Mouse (Mus musculus): ENCODE measurements around the gene Pex11a.
A peak's percentile ranks its signal among the peaks of the same experiment; 100 is the strongest.

Gene Pex11a

DNA sequence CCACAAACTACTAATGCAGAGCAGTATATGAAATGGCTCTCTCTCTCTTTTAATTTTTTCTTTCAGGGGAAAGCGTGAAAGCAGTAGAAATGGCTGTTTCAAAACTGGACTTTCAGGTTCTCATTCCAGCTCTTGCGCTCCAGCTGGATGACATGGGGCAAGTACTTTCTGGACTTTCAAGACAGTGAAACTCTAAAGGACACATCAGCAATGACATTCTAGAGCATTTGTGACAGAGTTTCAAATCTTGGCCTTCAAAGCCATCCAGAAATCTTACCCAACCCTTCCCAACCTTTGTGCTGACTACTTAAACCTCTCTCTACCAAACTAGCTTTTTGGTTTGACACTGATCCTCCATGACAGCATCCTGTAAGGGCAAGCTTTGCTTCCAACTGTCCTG lies 4.0 kb downstream of the Pex11a start:
- ATAC-seq (ENCODE audit: low TSS enrichment), result no peak

DNA sequence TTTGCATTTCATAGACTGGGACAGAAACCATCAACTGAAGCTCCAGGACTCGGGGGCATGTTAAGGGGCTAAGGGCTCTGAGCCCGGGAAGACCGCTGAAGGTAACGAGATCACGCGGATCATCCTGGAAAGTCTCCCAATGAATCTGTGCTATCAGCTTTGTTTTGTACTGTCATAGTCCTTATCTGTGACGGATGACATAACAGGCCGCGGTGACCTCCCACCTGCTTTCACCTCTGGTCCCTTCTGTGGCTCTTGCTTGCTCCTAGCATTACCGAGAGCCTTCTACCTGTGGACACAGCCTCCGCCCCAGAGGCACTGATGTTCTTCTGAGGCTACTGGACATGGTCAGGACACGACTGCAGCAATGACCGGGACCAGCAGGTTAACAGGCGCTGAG lies 6.4 kb downstream of the Pex11a start:
- ATAC-seq (ENCODE audit: low TSS enrichment), result no peak

DNA sequence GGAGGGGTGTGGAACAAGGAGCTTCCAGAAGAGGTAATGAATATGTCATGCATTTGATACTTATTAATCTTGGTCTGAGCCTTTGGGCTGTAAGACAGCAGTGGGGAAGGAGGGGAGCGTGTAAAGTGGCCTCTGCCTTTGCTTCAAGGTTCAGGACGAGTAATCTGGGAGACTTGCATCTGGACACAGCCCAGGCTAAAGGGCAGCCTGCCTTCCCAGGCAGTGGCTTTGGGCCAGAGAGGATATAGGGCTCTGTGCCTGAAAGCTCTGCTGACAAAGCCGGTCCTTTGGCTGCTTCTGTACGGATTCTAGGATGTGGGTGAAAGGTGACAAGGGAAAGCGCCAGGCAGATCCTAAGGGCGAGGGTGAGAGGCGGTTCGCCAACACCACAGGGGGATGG lies 8.4 kb downstream of the Pex11a start:
- no peak for ATAC-seq (ENCODE audit: low TSS enrichment)

DNA sequence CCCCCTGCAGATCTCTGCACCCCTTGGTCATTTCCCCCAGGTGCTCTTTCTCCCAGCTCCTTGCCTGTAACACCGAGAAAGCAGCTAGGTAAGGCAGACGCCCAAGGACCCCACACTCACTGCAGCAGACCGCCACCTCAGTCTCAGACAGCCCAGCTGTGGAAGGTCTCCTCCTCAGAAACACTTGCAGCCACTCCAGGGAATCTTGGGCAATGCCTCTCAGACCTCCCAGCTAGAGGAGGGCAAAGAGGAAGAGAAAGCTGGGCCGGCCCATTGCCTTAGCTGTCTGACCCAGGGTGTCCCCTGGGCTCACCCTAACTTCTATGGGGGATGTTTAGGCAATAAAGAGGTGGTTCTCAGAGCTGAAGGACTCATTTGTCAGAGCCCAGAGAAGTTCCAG lies 10.3 kb downstream of the Pex11a start, which contains the start of gene Plin1:
Plin1 (minus strand) TSS at position 282 of the 400 bp plus-strand sequence.
- no peak for ATAC-seq (ENCODE audit: low TSS enrichment)

DNA sequence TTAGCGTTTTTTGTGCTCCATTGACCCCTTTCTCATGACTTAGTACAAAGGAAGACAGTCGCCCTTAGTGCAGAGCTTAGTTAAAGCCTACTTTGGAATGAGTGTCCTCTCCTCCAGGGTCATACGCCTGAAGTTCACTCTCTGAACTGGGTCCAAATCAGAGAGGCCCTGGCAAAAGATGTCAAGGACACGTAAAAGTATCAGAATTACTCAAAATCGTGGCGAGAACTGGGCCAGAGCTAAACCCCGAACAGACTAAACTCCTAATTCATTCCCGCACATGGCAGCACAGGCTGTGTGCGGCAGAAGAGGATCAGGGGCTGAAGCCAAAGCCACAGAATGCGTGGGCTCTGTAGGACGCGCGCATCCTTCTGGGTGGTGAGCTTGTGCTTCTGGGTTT lies 11.5 kb downstream of the Pex11a start:
- ATAC-seq (ENCODE audit: low TSS enrichment), result no peak

DNA sequence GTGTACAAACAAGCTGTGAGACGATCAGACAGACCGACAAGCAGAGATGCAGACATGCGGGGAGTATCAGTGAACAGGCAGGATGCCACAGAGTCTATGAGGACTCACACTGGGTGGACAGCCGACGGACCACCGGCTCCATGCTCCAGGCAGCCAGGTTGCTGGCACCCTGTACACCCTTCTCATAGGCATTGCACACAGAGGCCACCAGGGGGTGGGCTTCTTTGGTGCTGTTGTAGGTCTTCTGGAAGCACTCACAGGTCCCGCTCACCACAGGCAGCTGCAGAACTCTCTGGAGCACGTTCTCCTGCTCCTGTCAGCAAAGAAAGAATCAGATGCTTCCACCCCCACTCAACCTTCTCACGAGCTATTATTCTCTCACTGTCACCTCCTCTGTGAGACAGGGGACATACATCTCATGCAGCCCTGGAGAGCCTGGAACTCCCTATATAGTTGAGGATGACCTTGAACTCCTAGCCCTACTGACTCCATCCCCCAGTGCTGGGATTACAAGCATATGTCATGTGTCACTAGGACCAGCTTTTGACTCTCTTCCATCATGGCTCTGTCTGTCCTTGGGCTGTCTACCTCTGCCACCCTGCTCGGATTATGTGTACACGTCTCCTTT lies 13.1 kb downstream of the Pex11a start:
- ATAC-seq (ENCODE audit: low TSS enrichment), result peak; percentile 31; the same call in 1 of the 2 replicates

DNA sequence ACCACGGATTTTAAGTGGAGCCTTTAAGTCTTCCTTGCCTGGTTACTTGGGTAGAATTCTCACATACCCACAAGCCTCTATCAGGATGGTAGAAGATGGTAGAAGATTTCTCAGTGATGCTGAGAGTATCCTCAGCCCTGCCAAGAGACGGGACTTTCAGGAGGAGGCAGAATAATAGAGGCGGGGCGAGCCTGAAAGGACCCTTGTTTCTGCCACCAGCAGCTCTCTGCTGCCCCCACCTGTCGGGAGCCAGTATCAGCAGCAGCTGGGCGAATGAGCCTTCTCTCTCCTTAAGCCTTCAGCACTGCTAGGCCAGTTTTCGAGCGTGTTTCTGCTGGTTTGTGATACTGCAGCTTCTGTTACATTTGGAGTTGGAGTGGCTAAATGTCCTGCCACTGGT lies 13.8 kb downstream of the Pex11a start:
- ATAC-seq (ENCODE audit: low TSS enrichment), result peak; percentile 66

DNA sequence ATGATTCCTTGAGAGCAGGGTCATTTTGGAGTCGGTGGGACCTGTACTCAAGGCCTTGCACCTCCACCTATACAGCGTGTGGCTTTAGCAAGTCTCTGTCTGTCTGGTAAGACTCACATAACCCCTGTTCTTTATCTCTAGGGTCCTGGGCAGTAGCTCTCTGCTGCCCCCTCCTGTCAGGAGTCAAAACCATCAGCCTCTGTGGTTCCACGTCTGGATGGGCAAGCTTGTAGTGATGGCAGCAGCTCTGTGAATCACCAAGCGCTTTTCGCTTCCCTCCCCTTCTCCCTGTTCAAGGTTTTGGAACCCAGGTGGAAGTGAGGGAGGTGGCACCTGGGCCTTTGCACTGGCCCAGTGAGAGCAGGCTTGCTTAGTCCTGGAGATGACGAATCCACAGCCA lies 14.7 kb downstream of the Pex11a start:
- ATAC-seq (ENCODE audit: low TSS enrichment), result peak; percentile 54

DNA sequence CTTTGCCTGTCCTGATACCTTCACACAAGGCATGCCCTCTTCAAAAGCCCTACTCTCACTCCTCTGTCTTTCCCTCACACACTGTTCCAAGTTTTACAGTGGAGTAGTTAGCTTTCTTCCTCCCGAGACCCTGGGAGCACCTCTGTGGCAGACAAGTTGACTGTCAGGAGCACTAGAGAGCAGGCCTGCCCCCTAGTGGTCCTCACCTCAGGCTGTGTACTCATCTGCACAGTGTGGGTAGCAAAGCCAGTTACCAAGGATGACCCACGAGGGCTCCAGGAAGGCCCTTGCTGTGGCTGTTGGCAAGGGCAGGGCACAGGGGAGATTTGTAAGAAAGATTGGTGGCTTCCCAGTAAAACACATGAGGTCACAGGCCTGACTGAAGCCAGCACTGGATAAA lies 15.8 kb downstream of the Pex11a start:
- ATAC-seq (ENCODE audit: low TSS enrichment), result peak; percentile 58

DNA sequence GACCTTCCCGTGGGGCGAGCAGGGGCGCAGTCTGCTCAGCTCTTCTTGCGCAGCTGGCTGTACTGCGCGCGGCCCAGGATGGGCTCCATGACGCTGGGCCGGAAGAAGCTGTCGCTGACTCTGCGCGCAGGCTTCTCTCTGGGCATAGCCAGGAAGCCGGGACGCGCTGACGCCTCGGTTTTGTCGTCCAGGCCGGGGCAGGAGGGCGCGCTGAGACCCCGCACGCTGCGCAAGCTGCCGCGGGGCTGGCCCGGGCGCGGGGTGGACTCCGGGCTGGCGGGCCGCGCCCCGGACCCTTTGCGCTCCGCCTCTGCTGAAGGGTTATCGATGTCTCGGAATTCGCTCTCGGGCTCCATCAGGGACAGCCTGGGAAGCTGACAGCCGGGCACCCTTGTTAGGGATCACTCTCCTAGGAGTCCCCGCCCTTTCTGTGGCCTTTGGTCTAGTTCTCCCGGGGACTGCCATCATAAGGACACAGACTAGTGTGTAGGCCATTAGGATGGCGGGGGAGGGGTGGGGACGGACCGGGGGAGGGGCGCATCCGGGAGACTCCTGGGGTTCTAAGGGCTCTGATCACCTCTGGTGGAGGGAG lies 21.4 kb downstream of the Pex11a start:
- ATAC-seq (ENCODE audit: low TSS enrichment), result peak; percentile 92

DNA sequence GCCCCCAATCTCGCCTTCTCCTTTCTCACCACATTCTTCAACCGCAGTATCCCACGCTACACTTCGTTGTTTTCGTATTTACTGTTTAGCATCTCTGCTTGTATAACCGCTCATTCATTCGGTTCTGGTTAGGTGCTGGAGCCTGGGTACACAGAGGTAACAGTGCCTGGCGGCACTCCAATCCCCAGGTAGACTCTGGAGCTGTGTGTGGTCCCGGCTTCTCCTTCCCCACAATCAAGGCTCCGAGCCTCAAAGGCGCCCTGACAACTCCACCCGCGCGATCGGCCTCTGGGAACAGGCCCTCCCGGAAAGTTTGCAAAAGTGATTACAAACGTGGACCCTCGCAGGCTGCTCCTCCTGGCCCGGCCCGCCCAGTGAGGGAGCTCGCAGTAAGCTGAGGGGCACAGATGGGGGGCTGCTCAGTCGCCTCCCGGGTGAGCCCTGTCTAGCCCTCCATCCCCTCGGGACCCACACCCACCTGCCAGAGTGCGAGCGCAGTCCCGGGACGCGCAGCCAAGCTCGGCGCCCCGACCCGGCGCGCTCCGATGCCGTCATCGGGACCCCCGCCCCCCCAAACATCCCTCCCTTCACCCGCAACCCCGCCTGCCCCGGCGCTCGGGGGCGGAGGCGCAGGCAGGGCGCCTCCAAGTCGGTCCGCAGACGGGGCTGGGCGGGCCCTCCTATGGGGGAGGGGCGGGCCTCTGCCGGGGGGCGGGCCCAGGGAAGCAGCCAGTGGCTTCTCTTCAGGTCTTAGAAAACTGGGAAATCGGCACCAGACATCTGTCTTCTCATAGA lies 27.5 kb downstream of the Pex11a start, which contains the start of gene Kif7:
Kif7 (minus strand) TSS at position 534 of the 795 bp plus-strand sequence.
- ATAC-seq (ENCODE audit: low TSS enrichment), result no peak

DNA sequence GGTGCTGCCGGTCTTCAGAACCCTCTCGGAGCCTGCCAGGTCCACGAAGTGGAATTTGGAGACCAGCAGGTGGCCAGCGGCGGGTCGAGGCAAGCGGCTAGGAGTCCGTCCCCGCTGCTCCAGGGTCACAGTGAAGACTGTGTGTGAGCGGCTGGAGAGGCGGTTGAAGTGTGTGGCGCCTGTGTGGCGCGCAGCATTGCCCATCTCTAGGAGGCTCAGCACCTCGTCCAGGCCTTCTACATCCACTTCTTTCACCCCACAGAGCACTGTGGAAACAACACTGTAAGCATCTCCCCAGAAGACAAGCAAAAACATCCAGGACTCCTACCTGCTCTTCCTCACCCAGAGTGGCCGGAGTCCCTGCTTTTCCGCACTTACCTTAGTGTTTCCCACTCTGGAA lies 32.1 kb downstream of the Pex11a start:
- no peak for ATAC-seq (ENCODE audit: low TSS enrichment)

DNA sequence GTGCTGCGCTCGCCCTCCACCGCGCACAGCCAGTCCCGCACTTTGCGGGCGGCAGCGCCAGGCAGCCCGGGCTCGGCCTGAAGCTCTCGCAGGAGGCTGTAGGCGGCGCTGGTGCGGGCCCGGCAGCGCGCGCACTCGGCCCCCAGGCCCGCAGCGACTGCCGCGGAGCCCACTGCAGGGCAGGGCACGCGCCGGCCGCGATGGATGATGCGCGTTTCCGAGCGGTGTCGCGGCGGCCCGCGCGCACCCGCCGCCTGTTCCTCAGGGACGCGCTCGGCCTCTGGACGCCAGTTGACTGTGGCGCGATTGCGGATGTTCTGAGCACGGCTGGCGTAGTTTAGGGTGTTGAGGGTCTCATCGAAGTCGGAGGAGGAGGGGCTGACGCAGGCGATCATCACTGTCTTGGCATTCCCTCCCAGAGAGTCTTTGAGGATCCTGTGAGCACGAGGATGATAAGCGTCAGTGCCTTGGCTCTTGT lies 32.8 kb downstream of the Pex11a start:
- peak; percentile 90 for ATAC-seq (ENCODE audit: low TSS enrichment)

DNA sequence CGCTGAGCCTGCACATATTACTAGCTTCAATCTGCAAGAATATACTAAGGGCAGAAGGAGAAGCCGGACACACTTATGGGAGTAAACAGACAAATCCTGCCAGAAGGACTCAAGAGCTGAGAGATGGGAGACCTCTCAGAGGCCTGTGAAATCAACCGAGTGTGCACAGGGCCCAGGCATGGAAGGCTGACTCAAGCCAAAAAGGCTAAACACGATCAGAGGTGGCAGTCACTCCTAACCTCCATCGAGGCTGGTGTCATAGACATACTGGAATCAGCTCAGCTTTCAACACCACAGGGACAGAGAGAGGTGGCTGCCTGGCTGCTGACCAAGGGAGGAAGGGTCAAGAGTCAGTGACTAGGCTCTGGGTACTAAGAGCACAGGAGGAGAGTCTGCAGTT lies 37.7 kb downstream of the Pex11a start:
- no peak for ATAC-seq (ENCODE audit: low TSS enrichment)

DNA sequence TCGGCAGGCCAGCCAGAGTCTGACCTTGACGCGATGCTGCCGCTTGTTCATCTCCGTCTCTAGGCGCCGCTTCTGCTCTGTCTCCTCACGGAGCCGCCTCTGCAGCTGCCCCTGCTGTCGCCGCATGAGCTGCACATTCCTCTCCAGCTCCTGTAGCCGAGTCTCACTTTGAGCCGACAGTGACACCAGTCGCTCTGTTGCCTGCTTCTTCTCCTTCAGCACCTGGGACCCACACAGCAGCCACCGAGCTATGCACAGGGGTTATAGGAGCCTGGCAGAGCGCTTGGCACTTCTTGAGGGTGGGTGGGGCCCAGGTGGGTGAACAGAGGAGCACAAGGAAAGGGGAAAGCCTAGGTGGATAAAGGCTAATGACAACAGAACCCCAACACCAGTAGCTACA lies 40.2 kb downstream of the Pex11a start:
- ATAC-seq (ENCODE audit: low TSS enrichment), result peak; percentile 57; the same call in 1 of the 2 replicates

DNA sequence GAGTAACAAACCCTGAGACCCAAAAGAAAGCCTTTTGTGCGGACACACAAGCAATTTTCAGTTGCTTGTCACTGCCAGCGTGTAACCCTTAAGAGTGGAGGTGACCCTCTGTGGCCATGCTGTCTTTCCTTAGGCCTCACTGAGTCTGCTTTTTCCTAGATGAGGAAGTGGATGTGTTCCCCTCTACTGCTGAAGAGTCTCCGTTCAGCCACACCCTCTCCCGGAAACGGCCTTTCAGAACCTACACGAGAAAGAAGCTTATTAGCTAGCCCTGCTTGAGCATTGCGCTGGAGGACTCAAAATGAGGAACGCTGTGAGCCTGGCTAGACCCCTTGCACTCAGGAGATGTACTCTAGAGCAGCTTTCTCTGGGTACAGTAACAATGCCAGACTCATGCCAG lies 46.4 kb downstream of the Pex11a start:
- ATAC-seq (ENCODE audit: low TSS enrichment), result no peak

Data from frontal cortex, adult (tissue).